Mouse (Mus musculus): ENCODE data around the gene Zfy2.

Gene Zfy2

DNA sequence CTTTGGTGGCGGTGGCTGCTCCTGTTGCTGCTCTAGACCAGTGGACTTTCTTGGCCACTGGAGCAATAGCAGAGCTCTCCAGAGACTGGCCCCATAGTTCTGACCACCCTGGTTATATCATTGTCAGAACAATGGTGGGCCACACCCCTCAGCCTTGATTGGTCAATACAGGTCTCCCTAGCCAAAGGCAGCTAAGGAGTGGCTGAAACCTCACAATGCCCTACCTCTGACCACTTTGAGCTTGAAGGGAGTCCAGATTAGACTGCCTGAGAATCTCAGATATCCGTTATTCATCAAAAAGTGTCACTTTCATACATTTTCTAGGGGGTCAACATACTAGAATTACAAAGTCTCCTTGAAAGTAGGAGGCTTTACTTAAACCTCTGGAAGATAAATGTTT lies at the start of gene Zfy2:
Gene Zfy2 (minus strand): TSS at position 101 of the 400 bp plus-strand sequence.
- DNase-seq (ENCODE audit: low spot score in 2 of 2), result no peak
